Mouse (Mus musculus) lung, postnatal 0 days (tissue): ENCODE measurements around the gene Dclk3. TPM values are rescaled to one million over a fixed set of nuclear protein-coding genes. Genes with fewer than 3 reads are reported as not detected.

ENCODE experiments used
- ATAC-seq: fragments of 200-750 bp; cut with Nextera tagmentation; 2 replicates; pipeline ENCODE4 v1.8.0; 2017; ENCODE audit warnings: moderate library complexity
- DNase-seq: peaks from one replicate; pipeline ENCODE4 v3.0.0-alpha.2; 2016; ENCODE audit warnings: low spot score
- H3K27ac ChIP-seq: fragments of 300-500 bp; sonication (generic); 2 replicates; pipeline ENCODE4 v1.5.1; 2014; ENCODE audit warnings: antibody characterized with exemption, mild to moderate bottlenecking, low read length, mixed read lengths
- H3K27me3 ChIP-seq: fragments of 300-500 bp; sonication (generic); replicated peaks from 2 replicates; pipeline ENCODE4 v1.6.1; 2014; ENCODE audit warnings: low read length, mixed read lengths; ENCODE audit not compliant: insufficient read depth
- H3K36me3 ChIP-seq: fragments of 300-500 bp; sonication (generic); 2 replicates; pipeline ENCODE4 v1.6.1; 2014; ENCODE audit warnings: low read length, mixed read lengths; ENCODE audit not compliant: insufficient read depth
- H3K4me1 ChIP-seq: fragments of 300-500 bp; sonication (generic); 2 replicates; pipeline ENCODE4 v1.6.1; 2014; ENCODE audit warnings: antibody characterized with exemption, low read depth, low read length, mixed read lengths; ENCODE audit not compliant: insufficient read depth
- H3K4me2 ChIP-seq: fragments of 300-500 bp; sonication (generic); replicated peaks from 2 replicates; pipeline ENCODE4 v1.6.1; 2014; ENCODE audit warnings: low read depth, mild to moderate bottlenecking, low read length, moderate library complexity, mixed read lengths
- H3K4me3 ChIP-seq: fragments of 300-500 bp; sonication (generic); 2 replicates; pipeline ENCODE4 v1.5.1; 2014; ENCODE audit warnings: low read depth, low read length
- H3K9ac ChIP-seq: fragments of 300-500 bp; sonication (generic); replicated peaks from 2 replicates; pipeline ENCODE4 v1.6.1; 2014; ENCODE audit warnings: low read depth, mild to moderate bottlenecking
- H3K9me3 ChIP-seq: fragments of 300-500 bp; sonication (generic); 2 replicates; pipeline ENCODE4 v1.6.1; 2016; ENCODE audit warnings: low read length, mixed read lengths
- CTCF ChIP-seq: IDR thresholded peaks from 2 replicates; pipeline ENCODE4 v1.5.1; 2016; ENCODE audit warnings: antibody characterized with exemption, mild to moderate bottlenecking
- EP300 ChIP-seq: IDR thresholded peaks from 2 replicates; pipeline ENCODE4 v1.6.1; 2016; ENCODE audit warnings: antibody characterized with exemption, mild to moderate bottlenecking, control low read depth
- WGBS: fragments of 180-500 bp; shearing (Covaris S2); extraction: QIAGEN DNeasy Blood & Tissue Kit; methylation state at CpG from one replicate; pipeline ENCODE4 v1.1.7; 2014; 5-methylcytosine and 5-hydroxymethylcytosine counted together
- polyA plus RNA-seq: library from polyadenylated mRNA; unstranded; fragments of >200 nt; fragmentation: Nextera tagmentation; extraction: Ambion mirVana; gene quantifications from 2 replicates; pipeline ENCODE4 v1.2.1, GENCODE M21; 2015

The Dclk3 gene
- polyA plus RNA-seq, 1 experiment from 2014 or later: 0.13 TPM

DNA sequence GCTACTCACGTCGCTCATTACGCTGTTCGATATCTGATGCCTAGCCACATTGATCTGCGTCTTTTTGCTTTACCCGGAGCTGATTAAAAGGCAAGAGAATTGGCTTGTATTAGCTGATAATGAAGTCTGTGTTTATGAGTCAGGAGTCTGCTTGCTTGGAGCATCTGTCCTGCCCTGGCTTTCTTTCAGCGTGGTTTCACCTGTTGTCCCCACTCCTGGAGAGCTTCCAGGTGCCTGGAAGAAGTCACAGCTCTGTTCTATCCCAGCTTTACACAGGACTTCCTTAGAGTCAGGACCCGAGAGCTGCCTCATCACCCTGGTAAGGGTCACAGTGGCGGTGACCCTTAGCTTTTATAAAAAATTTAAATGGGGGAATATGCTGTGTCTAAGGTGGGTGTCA, 61.3 kb downstream of the Dclk3 start:
- no peak for ATAC-seq
- WGBS: 82% methylated on average over 9 of the region's 9 CpGs
- H3K27me3 ChIP-seq: no peaks in the 10 kb centered on the region
- H3K9me3 ChIP-seq: no peaks in the 10 kb centered on the region
- no peak overlapping the region for H3K4me3 ChIP-seq
- no peaks in the 10 kb centered on the region for H3K4me1 ChIP-seq
- no peak for TF ChIP-seq CTCF
- no peak for TF ChIP-seq EP300
- H3K4me2 ChIP-seq: no peak overlapping the region
- no peak overlapping the region for H3K9ac ChIP-seq
- DNase-seq: no peak
- no peak overlapping the region for H3K27ac ChIP-seq
- H3K36me3 ChIP-seq: no peaks in the 10 kb centered on the region

DNA sequence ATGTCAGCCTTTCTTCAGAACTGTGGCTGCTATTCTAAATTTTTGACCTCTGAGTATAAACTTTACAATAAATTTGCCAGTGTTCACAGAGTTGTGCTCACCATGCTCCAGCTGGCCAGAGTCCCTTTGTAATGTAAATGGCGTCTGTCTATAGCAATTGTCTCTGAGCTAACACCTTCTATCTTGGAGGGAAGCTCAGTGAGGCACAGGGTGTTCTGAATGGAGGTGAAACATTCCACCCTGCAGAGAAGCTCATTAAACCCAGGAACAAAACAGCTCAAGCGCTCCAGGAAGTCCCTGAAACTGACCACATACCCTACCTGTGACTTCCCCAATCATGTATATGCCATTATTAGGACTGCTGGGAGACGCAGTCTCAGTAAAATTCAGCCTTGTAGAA, 67.2 kb downstream of the Dclk3 start:
- Histone ChIP-seq H3K27me3 (no peaks in the 10 kb centered on the region), H3K4me3 (no peak overlapping the region), H3K9ac (no peak overlapping the region), H3K9me3 (no peaks in the 10 kb centered on the region), H3K4me1 (no peaks in the 10 kb centered on the region), H3K36me3 (no peaks in the 10 kb centered on the region), H3K4me2 (no peak overlapping the region), H3K27ac (no peak overlapping the region)
- no peak for DNase-seq
- no peak for ATAC-seq
- TF ChIP-seq CTCF (no peak), EP300 (no peak)
- 66% methylated on average over 3 of the region's 3 CpGs for WGBS

DNA sequence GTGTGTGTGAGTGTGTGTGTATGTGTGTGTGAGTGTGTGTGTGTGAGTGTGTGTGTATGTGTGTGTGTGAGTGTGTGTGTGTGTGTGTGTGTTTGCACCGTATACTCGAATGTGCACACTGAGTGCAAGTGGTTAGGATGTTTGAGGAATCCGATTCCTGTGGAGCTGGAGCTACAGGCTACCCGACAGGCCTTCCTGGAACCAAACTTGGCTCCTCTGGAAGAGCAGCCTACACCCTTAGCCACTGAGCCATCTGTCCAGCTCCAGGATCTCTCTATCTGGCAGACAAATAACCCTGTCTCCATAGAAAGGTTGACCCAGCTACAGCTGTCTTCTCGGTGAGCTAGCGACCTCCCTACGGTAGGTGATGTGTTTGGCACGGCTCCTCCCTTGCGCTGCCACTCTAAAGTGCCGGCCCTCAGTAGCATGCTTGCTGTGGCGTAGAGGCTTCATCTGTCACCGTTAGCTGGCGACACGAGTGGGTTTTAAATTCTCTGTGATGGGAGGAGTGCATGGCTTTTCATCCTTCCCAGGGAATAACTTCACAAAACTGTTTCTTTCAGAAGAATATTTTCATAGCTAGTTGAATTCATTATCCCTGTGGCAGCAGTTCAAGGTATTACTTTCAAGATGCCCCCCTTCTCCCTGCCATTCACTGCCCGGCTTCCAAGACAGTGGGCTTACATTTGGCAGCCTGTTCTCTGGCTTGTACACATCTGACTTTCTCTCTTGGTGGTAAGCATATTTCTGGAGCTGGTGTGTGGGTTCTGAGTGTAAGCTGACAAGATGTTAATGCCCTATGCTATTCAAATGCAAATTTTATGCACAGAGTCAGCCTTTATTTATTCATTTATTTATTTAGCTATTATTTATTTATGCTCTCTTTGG, 75.9 kb downstream of the Dclk3 start:
- no peaks in the 10 kb centered on the region for H3K4me1 ChIP-seq
- no peaks in the 10 kb centered on the region for H3K36me3 ChIP-seq
- no peak for DNase-seq
- no peaks in the 10 kb centered on the region for H3K9me3 ChIP-seq
- H3K4me3 ChIP-seq: no peak overlapping the region
- WGBS: 69% methylated on average over 15 of the region's 15 CpGs
- TF ChIP-seq EP300 (no peak), CTCF (no peak)
- no peak overlapping the region for H3K4me2 ChIP-seq
- H3K9ac ChIP-seq: no peak overlapping the region
- H3K27ac ChIP-seq: no peak overlapping the region
- H3K27me3 ChIP-seq: no peaks in the 10 kb centered on the region
- ATAC-seq: no peak

DNA sequence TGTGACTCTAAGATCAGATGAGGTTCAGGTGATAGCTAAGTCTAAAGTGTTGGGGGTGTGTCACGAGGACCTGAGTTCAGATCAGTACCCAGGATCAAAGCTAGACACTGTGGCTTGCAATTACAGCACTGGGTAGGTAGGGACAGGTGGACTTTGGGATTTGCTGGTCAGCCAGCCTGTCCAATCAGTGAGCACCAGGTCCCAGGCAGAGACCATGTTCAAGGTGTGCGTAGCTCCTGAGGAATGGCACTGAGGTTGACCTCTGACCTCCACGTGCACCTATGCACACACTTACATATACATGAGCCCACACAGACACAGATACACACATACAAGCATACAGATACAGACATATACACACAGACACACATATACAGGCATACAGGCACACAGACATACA, 76.7 kb downstream of the Dclk3 start:
- H3K9ac ChIP-seq: no peak overlapping the region
- no peaks in the 10 kb centered on the region for H3K36me3 ChIP-seq
- H3K4me2 ChIP-seq: no peak overlapping the region
- ATAC-seq: no peak
- TF ChIP-seq EP300: no peak
- TF ChIP-seq CTCF: no peak
- H3K27ac ChIP-seq: no peak overlapping the region
- no peaks in the 10 kb centered on the region for H3K4me1 ChIP-seq
- no peak for DNase-seq
- H3K27me3 ChIP-seq: no peaks in the 10 kb centered on the region
- 85% methylated on average over 3 of the region's 3 CpGs for WGBS
- H3K9me3 ChIP-seq: no peaks in the 10 kb centered on the region
- no peak overlapping the region for H3K4me3 ChIP-seq

DNA sequence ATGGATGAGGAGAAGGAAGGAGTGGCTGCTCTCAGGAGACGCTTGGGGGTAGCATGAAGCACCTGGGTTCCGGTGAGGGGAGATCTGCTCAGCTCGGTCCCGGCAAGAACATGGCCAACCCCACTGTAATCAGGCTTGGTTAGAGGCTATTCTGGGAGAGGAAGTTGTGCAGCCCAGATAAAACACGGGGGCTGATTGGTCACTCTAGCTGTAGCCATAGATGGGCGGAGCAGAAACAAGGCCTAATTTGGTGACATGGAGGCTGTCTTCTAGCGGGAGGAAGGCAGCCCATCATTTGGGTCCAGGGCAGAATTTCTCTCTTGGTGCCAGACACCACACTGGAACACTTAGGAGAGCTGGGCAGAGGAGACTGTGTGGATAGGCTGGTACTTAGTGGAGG, 83.3 kb downstream of the Dclk3 start:
- H3K4me3 ChIP-seq: no peak overlapping the region
- H3K4me1 ChIP-seq: no peaks in the 10 kb centered on the region
- no peak overlapping the region for H3K4me2 ChIP-seq
- DNase-seq (no peak), ATAC-seq (no peak)
- no peak overlapping the region for H3K9ac ChIP-seq
- WGBS: 91% methylated on average over 7 of the region's 7 CpGs
- H3K27me3 ChIP-seq: no peaks in the 10 kb centered on the region
- H3K27ac ChIP-seq: no peak overlapping the region
- no peaks in the 10 kb centered on the region for H3K9me3 ChIP-seq
- no peaks in the 10 kb centered on the region for H3K36me3 ChIP-seq
- TF ChIP-seq EP300 (no peak), CTCF (no peak)

DNA sequence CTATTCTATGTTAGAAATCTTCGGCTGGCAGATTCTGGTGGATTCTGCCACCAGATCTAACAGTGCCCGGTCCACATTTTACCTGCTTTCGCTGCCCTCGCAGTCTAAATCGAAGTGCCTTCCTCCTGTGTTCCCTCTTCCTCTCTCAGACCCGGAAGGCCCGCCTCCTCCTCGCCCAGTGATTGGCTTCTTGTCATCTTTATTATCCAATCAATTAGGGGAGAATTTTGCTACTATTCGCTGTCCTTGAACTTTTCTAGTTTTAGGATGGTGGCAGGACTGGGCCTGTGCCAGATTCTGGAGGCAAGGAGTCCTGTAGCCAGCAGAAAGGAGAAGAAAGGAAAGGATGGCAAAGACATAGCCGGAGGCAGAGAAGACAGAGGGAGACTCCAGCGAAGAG, 84.2 kb downstream of the Dclk3 start:
- no peak for ATAC-seq
- Histone ChIP-seq H3K27ac (no peak overlapping the region), H3K36me3 (no peaks in the 10 kb centered on the region), H3K9ac (no peak overlapping the region), H3K4me1 (no peaks in the 10 kb centered on the region), H3K4me2 (no peak overlapping the region), H3K27me3 (no peaks in the 10 kb centered on the region), H3K4me3 (no peak overlapping the region), H3K9me3 (no peaks in the 10 kb centered on the region)
- no peak for DNase-seq
- 92% methylated on average over 11 of the region's 11 CpGs for WGBS
- TF ChIP-seq CTCF: no peak
- no peak for TF ChIP-seq EP300
